Mouse (Mus musculus) CH12.LX (cell line): ENCODE measurements at regions not wholly inside any gene's neighbourhood (a gene's known extent, or its start where the extent isn't known, plus 50 kb on each side); places are given as distances from the start of the nearest gene placed in this dataset.

Experiments
- DNase-seq: peaks from one replicate; pipeline ENCODE4 v3.0.0-alpha.2; 2013; ENCODE audit errors: extremely low read depth
- H3K27ac ChIP-seq: 2 replicates; pipeline ENCODE4 v1.5.1; 2012; ENCODE audit warnings: low read depth, mild to moderate bottlenecking, control low read depth, moderate library complexity; ENCODE audit not compliant: insufficient read depth
- H3K27me3 ChIP-seq: replicated peaks from 2 replicates; pipeline ENCODE3; 2012; ENCODE audit warnings: inconsistent platforms
- H3K36me3 ChIP-seq, 2 experiments: replicated peaks in 1 of 2; 2 replicates each; pipeline versions ENCODE3 to v1.6.1; 2012; ENCODE audit warnings: inconsistent platforms in 1 of 2, low read length in 1 of 2, mild to moderate bottlenecking in 1 of 2, mixed read lengths in 1 of 2, moderate library complexity in 1 of 2; ENCODE audit not compliant: control insufficient read depth in 1 of 2, insufficient read depth in 1 of 2
- H3K4me1 ChIP-seq, 2 experiments: 2 replicates each; pipeline ENCODE4 v1.6.1; 2012; ENCODE audit warnings: inconsistent platforms in 1 of 2, moderate library complexity in 1 of 2; ENCODE audit not compliant: insufficient read depth in 2 of 2, control insufficient read depth in 1 of 2
- H3K4me2 ChIP-seq: 2 replicates; pipeline ENCODE4 v1.6.1; 2012; ENCODE audit warnings: low read depth, mild to moderate bottlenecking, control low read depth; ENCODE audit not compliant: poor library complexity, insufficient read depth, severe bottlenecking
- H3K4me3 ChIP-seq, 3 experiments: fragments of 150-350 bp in 1 of 3; sonication (generic) in 1 of 3; replicated peaks in 1 of 3; 2 replicates each; pipeline versions ENCODE3 to v1.5.1; 2011 to 2012; ENCODE audit warnings: low read depth in 2 of 3, low read length in 2 of 3, mild to moderate bottlenecking in 2 of 3, moderate library complexity in 2 of 3, control low read depth in 1 of 3, improper control_type of control experiment in 1 of 3, inconsistent platforms in 1 of 3, mixed read lengths in 1 of 3; ENCODE audit not compliant: poor library complexity in 1 of 3
- H3K79me2 ChIP-seq: replicated peaks from 2 replicates; pipeline ENCODE4 v1.6.1; 2012; ENCODE audit warnings: mild to moderate bottlenecking, moderate library complexity; ENCODE audit not compliant: control insufficient read depth, poor library complexity, insufficient read depth, severe bottlenecking; ENCODE audit errors: extremely low read depth
- H3K9ac ChIP-seq: 2 replicates; pipeline ENCODE4 v1.6.1; 2012; ENCODE audit warnings: low read depth, mild to moderate bottlenecking, control low read depth, moderate library complexity; ENCODE audit not compliant: insufficient read depth
- H3K9me3 ChIP-seq: replicated peaks from 2 replicates; pipeline ENCODE3; 2012; ENCODE audit warnings: low read length, inconsistent platforms, mixed read lengths
- BHLHE40 ChIP-seq: IDR thresholded peaks from 2 replicates; pipeline ENCODE4 v1.6.1; 2011; ENCODE audit warnings: mild to moderate bottlenecking, low read depth, low read length, improper control_type of control experiment
- CHD1 ChIP-seq: IDR thresholded peaks from 2 replicates; pipeline ENCODE4 v1.6.1; 2012; ENCODE audit warnings: low read depth, low read length, improper control_type of control experiment, inconsistent platforms
- CTCF ChIP-seq, 2 experiments: IDR thresholded peaks in 1 of 2; conservative IDR thresholded peaks in 1 of 2; 2 replicates each; pipeline ENCODE4 v1.5.1; 2011 to 2012; ENCODE audit warnings: low read depth in 2 of 2, low read length in 2 of 2, improper control_type of control experiment in 1 of 2, inconsistent platforms in 1 of 2, mild to moderate bottlenecking in 1 of 2, moderate library complexity in 1 of 2
- EP300 ChIP-seq: IDR thresholded peaks from 2 replicates; pipeline ENCODE4 v1.6.1; 2011; ENCODE audit warnings: low read length, improper control_type of control experiment
- GABPA ChIP-seq: IDR thresholded peaks from 2 replicates; pipeline ENCODE4 v1.6.1; 2012; ENCODE audit warnings: low read depth, low read length, improper control_type of control experiment, inconsistent platforms; ENCODE audit not compliant: insufficient replicate concordance
- HCFC1 ChIP-seq: IDR thresholded peaks from 2 replicates; pipeline ENCODE4 v1.6.1; 2012; ENCODE audit warnings: low read depth, mild to moderate bottlenecking, inconsistent platforms, low read length, improper control_type of control experiment
- JUND ChIP-seq: conservative IDR thresholded peaks from 2 replicates; pipeline ENCODE4 v1.6.1; 2011; ENCODE audit warnings: low read depth, low read length, improper control_type of control experiment
- KAT2A ChIP-seq: IDR thresholded peaks from 2 replicates; pipeline ENCODE4 v1.6.1; 2012; ENCODE audit warnings: low read length, improper control_type of control experiment, inconsistent platforms; ENCODE audit not compliant: insufficient replicate concordance
- MAFK ChIP-seq: IDR thresholded peaks from 2 replicates; pipeline ENCODE4 v1.6.1; 2011; ENCODE audit warnings: low read length, improper control_type of control experiment; ENCODE audit not compliant: insufficient replicate concordance
- MAX ChIP-seq: IDR thresholded peaks from 2 replicates; pipeline ENCODE4 v1.6.1; 2011; ENCODE audit warnings: low read length, improper control_type of control experiment
- MEF2A ChIP-seq: IDR thresholded peaks from 2 replicates; pipeline ENCODE4 v1.6.1; 2014; ENCODE audit warnings: low read depth, mild to moderate bottlenecking, inconsistent platforms, low read length, improper control_type of control experiment, borderline replicate concordance
- NELFE ChIP-seq: IDR thresholded peaks from 2 replicates; pipeline ENCODE4 v1.6.1; 2011; ENCODE audit warnings: low read depth, low read length, improper control_type of control experiment
- NRF1 ChIP-seq: IDR thresholded peaks from 2 replicates; pipeline ENCODE4 v1.6.1; 2014; ENCODE audit warnings: low read depth, mild to moderate bottlenecking, inconsistent platforms, low read length, improper control_type of control experiment, moderate library complexity
- POLR2A ChIP-seq: IDR thresholded peaks from 2 replicates; pipeline ENCODE4 v1.6.1; 2011; ENCODE audit warnings: low read depth, mild to moderate bottlenecking, improper control_type of control experiment, low read length
- RAD21 ChIP-seq: IDR thresholded peaks from 2 replicates; pipeline ENCODE4 v1.6.1; 2011; ENCODE audit warnings: low read depth, mild to moderate bottlenecking, low read length, improper control_type of control experiment, moderate library complexity
- SMC3 ChIP-seq: IDR thresholded peaks from 2 replicates; pipeline ENCODE4 v1.6.1; 2011; ENCODE audit warnings: low read depth, low read length, improper control_type of control experiment
- TBP ChIP-seq: conservative IDR thresholded peaks from 2 replicates; pipeline ENCODE4 v1.6.1; 2011; ENCODE audit warnings: low read depth, low read length, improper control_type of control experiment
- TCF12 ChIP-seq: IDR thresholded peaks from 2 replicates; pipeline ENCODE4 v1.6.1; 2014; ENCODE audit warnings: low read depth, mild to moderate bottlenecking, inconsistent platforms, low read length, improper control_type of control experiment
- USF1 ChIP-seq: IDR thresholded peaks from 2 replicates; pipeline ENCODE4 v1.6.1; 2014; ENCODE audit warnings: low read depth, mild to moderate bottlenecking, inconsistent platforms, low read length, improper control_type of control experiment
- ZKSCAN1 ChIP-seq: IDR thresholded peaks from 2 replicates; pipeline ENCODE4 v1.6.1; 2012; ENCODE audit warnings: low read depth, inconsistent platforms, low read length, improper control_type of control experiment, borderline replicate concordance
- ZMIZ1 ChIP-seq: IDR thresholded peaks from 2 replicates; pipeline ENCODE4 v1.6.1; 2012; ENCODE audit warnings: low read depth, mild to moderate bottlenecking, inconsistent platforms, low read length, improper control_type of control experiment
- ZNF384 ChIP-seq: IDR thresholded peaks from 2 replicates; pipeline ENCODE4 v1.6.1; 2012; ENCODE audit warnings: low read depth, low read length, improper control_type of control experiment, inconsistent platforms
- dilution Hi-C: fragments of 300-500 bp; cut with MboI; formaldehyde crosslinking; loops from 2 replicates; pipeline ENCODE4 v1.14.3; 2020; ENCODE audit warnings: low sequenced_read_pairs; ENCODE audit not compliant: extremely low pct_unique_long_range_greater_than_20kb, extremely low pct_ligation_motif_present
- in situ Hi-C: fragments of 300-500 bp; cut with MboI; formaldehyde crosslinking; loops from 3 replicates; pipeline ENCODE4 v1.14.3; 2019; ENCODE audit warnings: low sequenced_read_pairs, low pct_ligation_motif_present, low pct_unique_long_range_greater_than_20kb, mixed read lengths

- H3K4me1 ChIP-seq: no peaks in the 10 kb centered on the region
- no peak overlapping the region for H3K27ac ChIP-seq
- H3K27me3 ChIP-seq: no peaks in the 10 kb centered on the region
- no peak overlapping the region for H3K4me2 ChIP-seq
- H3K4me3 ChIP-seq: no peak overlapping the region
- in situ Hi-C loops (no loop called here), dilution Hi-C loops (no loop called here)
- H3K36me3 ChIP-seq: no peaks in the 10 kb centered on the region
- TF ChIP-seq NELFE: no peak
- no peak for TF ChIP-seq GABPA
- TF ChIP-seq MEF2A: no peak
- no peak for TF ChIP-seq JUND
- no peak for TF ChIP-seq NRF1
- TF ChIP-seq USF1: no peak
- no peak for TF ChIP-seq SMC3
- TF ChIP-seq KAT2A: no peak
- no peak for TF ChIP-seq MAX
- no peak for TF ChIP-seq POLR2A
- no peak for TF ChIP-seq ZKSCAN1
- no peak for TF ChIP-seq CHD1
- H3K9ac ChIP-seq: no peak overlapping the region
- no peak for DNase-seq
- H3K79me2 ChIP-seq: no peaks in the 10 kb centered on the region
- peaks cover 4% of the 10 kb centered on the region for H3K9me3 ChIP-seq
These were observed 503.6 kb downstream of the Rapgef2 start for GRCm38 (mm10) chr3:78782766-78783165.

DNA sequence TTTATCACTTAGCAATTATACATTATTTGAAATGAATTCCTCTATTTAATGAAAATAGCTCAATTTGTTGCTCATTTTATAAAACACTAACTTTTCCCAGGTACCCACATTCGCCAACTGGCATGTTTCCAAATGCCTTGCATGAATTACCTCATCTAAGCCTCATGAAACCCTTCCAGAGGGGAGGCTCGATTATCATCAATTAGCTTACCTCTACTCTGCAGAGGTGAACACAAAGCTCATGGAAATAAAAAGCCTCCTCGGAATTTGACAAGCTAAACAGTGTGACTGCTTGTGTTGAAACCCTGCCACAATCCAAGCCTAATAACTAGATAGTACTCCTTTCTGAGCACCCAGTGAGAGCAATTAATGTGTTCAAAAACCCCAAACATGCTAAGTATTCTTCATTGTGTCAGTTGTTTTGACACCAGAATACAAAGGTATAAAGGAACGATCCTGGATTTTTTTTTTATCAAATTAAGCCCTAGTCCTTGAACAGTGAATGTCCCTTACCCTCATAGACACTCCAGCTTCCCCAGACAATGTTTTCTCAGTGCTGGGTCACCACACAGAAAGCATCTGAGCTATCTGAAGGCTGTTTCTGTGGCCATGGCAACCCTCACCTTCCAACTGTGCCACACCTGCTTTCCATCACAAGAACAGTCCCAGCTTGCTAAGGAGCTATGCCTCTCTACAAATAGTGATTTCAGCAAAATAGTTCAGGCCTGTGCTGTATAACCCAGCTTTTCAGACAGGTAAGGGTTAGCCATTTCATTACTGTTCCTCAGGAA is 530.4 kb downstream of the Rapgef2 start:
- dilution Hi-C loops: no loop called here
- no peaks in the 10 kb centered on the region for H3K79me2 ChIP-seq
- no peak for TF ChIP-seq MAX
- TF ChIP-seq GABPA: no peak
- no peak for TF ChIP-seq HCFC1
- no peak for TF ChIP-seq CTCF (conservative IDR thresholded peaks at IDR 0.05 in 1 of 2, IDR thresholded peaks at IDR 0.05 in 1 of 2; ENCODE audit: low read depth in 2 of 2, low read length in 2 of 2)
- TF ChIP-seq ZMIZ1: no peak
- no peak for TF ChIP-seq EP300
- TF ChIP-seq ZNF384: no peak
- no peak for TF ChIP-seq BHLHE40
- TF ChIP-seq TBP: no peak
- TF ChIP-seq JUND: no peak
- TF ChIP-seq RAD21: no peak
- TF ChIP-seq TCF12: no peak
- TF ChIP-seq USF1: no peak
- no peak for TF ChIP-seq CHD1
- no peak for TF ChIP-seq POLR2A
- no peak for TF ChIP-seq MAFK
- no peak overlapping the region for H3K4me3 ChIP-seq
- H3K27me3 ChIP-seq: no peaks in the 10 kb centered on the region
- no peak overlapping the region for H3K4me2 ChIP-seq
- peaks cover 12% of the 10 kb centered on the region for H3K9me3 ChIP-seq
- no peaks in the 10 kb centered on the region for H3K4me1 ChIP-seq
- DNase-seq: no peak
- H3K36me3 ChIP-seq: no peaks in the 10 kb centered on the region
- no peak overlapping the region for H3K27ac ChIP-seq
- in situ Hi-C loops: no loop called here
- no peak overlapping the region for H3K9ac ChIP-seq
